Mouse (Mus musculus) heart, postnatal 0 days (tissue): Measurements from ENCODE around the gene Clybl. TPM values are rescaled to one million over a fixed set of nuclear protein-coding genes. Genes with fewer than 3 reads are reported as not detected.

Experiments
- ATAC-seq: fragments of 200-750 bp; cut with Nextera tagmentation; 2 replicates; pipeline ENCODE4 v1.8.0; 2017; ENCODE audit warnings: low read depth, moderate number of reproducible peaks, moderate library complexity; ENCODE audit not compliant: insufficient read depth
- DNase-seq: peaks from one replicate; pipeline ENCODE4 v3.0.0-alpha.2; 2016; ENCODE audit warnings: low spot score
- H3K27ac ChIP-seq: fragments of 300-500 bp; sonication (generic); 2 replicates; pipeline ENCODE4 v1.5.1; 2014; ENCODE audit warnings: low read depth, mild to moderate bottlenecking
- H3K27me3 ChIP-seq: fragments of 300-500 bp; sonication (generic); 2 replicates; pipeline ENCODE4 v1.6.1; 2014; ENCODE audit warnings: low read length, mixed read lengths; ENCODE audit not compliant: control insufficient read depth, insufficient read depth
- H3K36me3 ChIP-seq: fragments of 300-500 bp; sonication (generic); replicated peaks from 2 replicates; pipeline ENCODE4 v1.6.1; 2014; ENCODE audit warnings: low read length, mixed read lengths; ENCODE audit not compliant: control insufficient read depth, insufficient read depth
- H3K4me1 ChIP-seq: fragments of 300-500 bp; sonication (generic); 2 replicates; pipeline ENCODE4 v1.6.1; 2014; ENCODE audit warnings: antibody characterized with exemption; ENCODE audit not compliant: control insufficient read depth, insufficient read depth
- H3K4me2 ChIP-seq: fragments of 300-500 bp; sonication (generic); 2 replicates; pipeline ENCODE4 v1.6.1; 2014; ENCODE audit warnings: low read depth, mild to moderate bottlenecking, low read length, moderate library complexity
- H3K4me3 ChIP-seq: fragments of 300-500 bp; sonication (generic); 2 replicates; pipeline ENCODE4 v1.5.1; 2014; ENCODE audit warnings: low read depth, low read length
- H3K9ac ChIP-seq: fragments of 300-500 bp; sonication (generic); replicated peaks from 2 replicates; pipeline ENCODE4 v1.6.1; 2014; ENCODE audit warnings: low read depth, low read length, mixed read lengths
- H3K9me3 ChIP-seq: fragments of 300-500 bp; sonication (generic); replicated peaks from 2 replicates; pipeline ENCODE4 v1.6.1; 2016; ENCODE audit warnings: low read length; ENCODE audit not compliant: control insufficient read depth
- CTCF ChIP-seq: IDR thresholded peaks from 2 replicates; pipeline ENCODE4 v1.5.1; 2016; ENCODE audit warnings: antibody characterized with exemption, control low read depth, low read depth
- EP300 ChIP-seq: IDR thresholded peaks from 2 replicates; pipeline ENCODE4 v1.6.1; 2016; ENCODE audit warnings: antibody characterized with exemption, low read depth
- WGBS: fragments of 180-500 bp; shearing (Covaris S2); extraction: QIAGEN DNeasy Blood & Tissue Kit; methylation state at CpG from one replicate; pipeline ENCODE4 v1.1.7; 2014; 5-methylcytosine and 5-hydroxymethylcytosine counted together
- polyA plus RNA-seq: library from polyadenylated mRNA; unstranded; fragments of >200 nt; fragmentation: Nextera tagmentation; extraction: Ambion mirVana; gene quantifications from 2 replicates; pipeline ENCODE4 v1.2.1, GENCODE M21; 2015
- total RNA-seq: library from RNA; depleted of rRNA; stranded (reverse); fragments of >200 nt; gene quantifications from 2 replicates; pipeline ENCODE4 v1.2.3, GENCODE M21; 2014; ENCODE audit warnings: low replicate concordance

Clybl gene
- total and polyA plus RNA-seq, 2 experiments from 2014 or later = 74.6 to 111 TPM

GRCm38 (mm10) chr14:122402716-122403258, 221.3 kb downstream of the Clybl start:
- ATAC-seq (no peak), DNase-seq (no peak)
- TF ChIP-seq CTCF (no peak), EP300 (no peak)
- H3K27ac ChIP-seq = no peak overlapping the region
- no peaks in the 10 kb centered on the region for H3K9me3 ChIP-seq
- H3K4me1 ChIP-seq = no peaks in the 10 kb centered on the region; the same call in 1 of the 2 replicates
- H3K4me2 ChIP-seq = no peak overlapping the region
- H3K36me3 ChIP-seq = no peaks in the 10 kb centered on the region
- H3K9ac ChIP-seq = no peak overlapping the region
- H3K27me3 ChIP-seq = peaks cover 31% of the 10 kb centered on the region
- no peak overlapping the region for H3K4me3 ChIP-seq
- WGBS = 75% methylated on average over 12 of the region's 12 CpGs

- H3K4me3 ChIP-seq = no peak overlapping the region
- no peaks in the 10 kb centered on the region for H3K9me3 ChIP-seq
- H3K9ac ChIP-seq = no peak overlapping the region
- no peak overlapping the region for H3K4me2 ChIP-seq
- TF ChIP-seq CTCF (no peak), EP300 (no peak)
- WGBS = 93% methylated on average over 3 of the region's 3 CpGs
- no peaks in the 10 kb centered on the region; the same call in 1 of the 2 replicates for H3K4me1 ChIP-seq
- ATAC-seq = no peak
- no peaks in the 10 kb centered on the region for H3K36me3 ChIP-seq
- H3K27me3 ChIP-seq = peaks cover 38% of the 10 kb centered on the region
- no peak overlapping the region for H3K27ac ChIP-seq
- DNase-seq = no peak
These were observed 222.0 kb downstream of the Clybl start for GRCm38 (mm10) chr14:122403422-122403940.

GRCm38 (mm10) chr14:122404596-122405154, 223.2 kb downstream of the Clybl start:
- Histone ChIP-seq H3K4me3 (no peak overlapping the region), H3K27me3 (peaks cover 48% of the 10 kb centered on the region), H3K4me2 (no peak overlapping the region), H3K9ac (no peak overlapping the region), H3K9me3 (no peaks in the 10 kb centered on the region), H3K27ac (no peak overlapping the region), H3K4me1 (no peaks in the 10 kb centered on the region; the same call in 1 of the 2 replicates), H3K36me3 (no peaks in the 10 kb centered on the region)
- no peak for DNase-seq
- ATAC-seq = no peak
- 82% methylated on average over 7 of the region's 7 CpGs for WGBS
- TF ChIP-seq EP300 = no peak
- TF ChIP-seq CTCF = no peak

GRCm38 (mm10) chr14:122405236-122405635, 223.7 kb downstream of the Clybl start:
- ATAC-seq (no peak), DNase-seq (no peak)
- Histone ChIP-seq H3K27me3 (peaks cover 51% of the 10 kb centered on the region), H3K4me2 (no peak overlapping the region), H3K9ac (no peak overlapping the region), H3K4me1 (no peaks in the 10 kb centered on the region; the same call in 1 of the 2 replicates), H3K9me3 (no peaks in the 10 kb centered on the region), H3K4me3 (no peak overlapping the region), H3K27ac (no peak overlapping the region), H3K36me3 (no peaks in the 10 kb centered on the region)
- no peak for TF ChIP-seq EP300
- no peak for TF ChIP-seq CTCF
- 72% methylated on average over 12 of the region's 12 CpGs for WGBS

GRCm38 (mm10) chr14:122405897-122406540, 224.5 kb downstream of the Clybl start:
- no peak for TF ChIP-seq EP300
- TF ChIP-seq CTCF = no peak
- Histone ChIP-seq H3K9me3 (no peaks in the 10 kb centered on the region), H3K27ac (no peak overlapping the region), H3K36me3 (no peaks in the 10 kb centered on the region), H3K27me3 (peaks cover 51% of the 10 kb centered on the region), H3K4me3 (peak overlapping the region; percentile 43), H3K4me1 (no peaks in the 10 kb centered on the region; the same call in 1 of the 2 replicates), H3K9ac (no peak overlapping the region), H3K4me2 (peak overlapping the region; percentile 67)
- ATAC-seq (no peak), DNase-seq (no peak)
- WGBS = 5% methylated on average over 18 of the region's 18 CpGs
